In the genomic region with DNA sequence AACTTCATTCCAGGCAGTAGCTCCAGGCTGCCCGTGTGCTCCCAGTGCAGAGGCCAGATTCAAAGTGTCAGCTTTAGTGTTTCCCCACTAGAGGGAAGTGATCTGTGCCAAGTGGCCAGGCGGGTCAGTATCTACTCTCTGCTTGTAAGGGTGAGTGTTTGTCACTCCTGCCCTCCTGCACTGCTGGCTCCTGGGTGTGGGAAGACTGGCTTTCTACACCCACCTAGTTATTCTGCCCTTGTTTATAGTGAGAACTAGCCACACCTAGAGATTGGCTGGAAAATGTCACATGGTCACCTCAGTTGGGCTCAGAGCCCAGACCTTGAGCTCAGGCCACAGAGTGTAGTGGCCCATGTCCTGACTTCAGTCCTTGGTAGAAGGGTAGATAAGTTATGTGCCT, we compare ENCODE assay signal across 8 mouse cellular contexts. TPM values are rescaled to one million over a fixed set of nuclear protein-coding genes. Genes with fewer than 3 reads are reported as not detected.
DNase-seq lines count a peak whose midpoint lies in the region; ATAC-seq and TF ChIP-seq lines count a peak whose summit lies in the region.

No protein-coding gene starts in this region.

- H3K27me3 ChIP-seq in lung, postnatal 0 days (replicated peaks; ENCODE audit: insufficient read depth, low read length): no peaks in the 10 kb centered on the region
- H3K27me3 ChIP-seq in forebrain, embryonic 11.5 days (ENCODE audit: control insufficient read depth, insufficient read depth, low read length): no peaks in the 10 kb centered on the region

- H3K4me3 ChIP-seq in lung, postnatal 0 days (ENCODE audit: low read depth, low read length): no peak overlapping the region
- H3K4me3 ChIP-seq in forebrain, embryonic 11.5 days (ENCODE audit: low read depth, low read length): no peak overlapping the region

- no peaks in the 10 kb centered on the region for H3K9me3 ChIP-seq in lung, postnatal 0 days (ENCODE audit: low read length)
- no peaks in the 10 kb centered on the region for H3K9me3 ChIP-seq in forebrain, embryonic 11.5 days (ENCODE audit: control insufficient read depth, low read length)

- ATAC-seq in lung, postnatal 0 days: peak; percentile 91
- no peak for ATAC-seq in forebrain, embryonic 11.5 days (replicated peaks; ENCODE audit: low FRiP score)

- H3K4me1 ChIP-seq in lung, postnatal 0 days (ENCODE audit: insufficient read depth, low read depth, low read length): peaks cover 16% of the 10 kb centered on the region; the same call in 1 of the 2 replicates
- no peaks in the 10 kb centered on the region for H3K4me1 ChIP-seq in forebrain, embryonic 11.5 days (replicated peaks; ENCODE audit: control insufficient read depth, insufficient read depth, low read length)

- 11% methylated on average over 2 of the region's 2 CpGs for WGBS in lung, postnatal 0 days
- WGBS in forebrain, embryonic 11.5 days: 82% methylated on average over 2 of the region's 2 CpGs

- H3K36me3 ChIP-seq in lung, postnatal 0 days (ENCODE audit: insufficient read depth, low read length): no peaks in the 10 kb centered on the region
- H3K36me3 ChIP-seq in forebrain, embryonic 11.5 days (ENCODE audit: control insufficient read depth, insufficient read depth, low read length): no peaks in the 10 kb centered on the region; the same call in 1 of the 2 replicates

- TF ChIP-seq CTCF in lung, postnatal 0 days (IDR thresholded peaks at IDR 0.05): peak; percentile 57

- DNase-seq in left cerebral cortex, postnatal 4 days: peak; percentile 15
- DNase-seq in left cerebral cortex, postnatal 25 days (ENCODE audit: low spot score in 2 of 2): no peak
- peak; percentile 31 for DNase-seq in adrenal gland, postnatal 25 days
- peak; percentile 52 to 70 for DNase-seq in heart, postnatal 14 days
- peak; percentile 90 for DNase-seq in lung, postnatal 0 days (ENCODE audit: low spot score)
- no peak for DNase-seq in yolk sac, embryonic 10.5 days (ENCODE audit: low spot score)
- DNase-seq in layer of hippocampus, postnatal 25 days (ENCODE audit: extremely low spot score in 1 of 2, low spot score in 1 of 2): no peak
- no peak for DNase-seq in forebrain, embryonic 11.5 days (ENCODE audit: low spot score)

- H3K27ac ChIP-seq in lung, postnatal 0 days (ENCODE audit: low read length): peak overlapping the region; percentile 29
- H3K27ac ChIP-seq in forebrain, embryonic 11.5 days (ENCODE audit: low read depth, low read length): no peak overlapping the region

- intact Hi-C loops in left cerebral cortex, postnatal 4 days (cut with DNase I): no loop called here
- intact Hi-C loops in left cerebral cortex, postnatal 25 days (cut with DNase I): no loop called here
- intact Hi-C loops in heart, postnatal 14 days (cut with DNase I): no loop called here

- no peak for TF ChIP-seq EP300 in lung, postnatal 0 days (IDR thresholded peaks at IDR 0.05)

- H3K9ac ChIP-seq in lung, postnatal 0 days (replicated peaks; ENCODE audit: low read depth): no peak overlapping the region
- H3K9ac ChIP-seq in forebrain, embryonic 11.5 days (ENCODE audit: low read length): no peak overlapping the region

- H3K4me2 ChIP-seq in lung, postnatal 0 days (replicated peaks; ENCODE audit: low read depth, low read length): peak overlapping the region; percentile 84; the same call in 1 of the 2 replicates
- no peak overlapping the region for H3K4me2 ChIP-seq in forebrain, embryonic 11.5 days (ENCODE audit: low read depth, low read length, severe bottlenecking)

RNA-seq across cellular contexts. Expression of gene Rit1, which starts 2.5 kb away (rescaled TPM):
- total RNA-seq in left cerebral cortex, postnatal 4 days (2021): 10 to 100 TPM; 45.0 to 46.9 TPM
- 10 to 100 TPM; 49.1 to 49.9 TPM for total RNA-seq in left cerebral cortex, postnatal 25 days (2021)
- 48.7 and 65.4 TPM in 2 replicates for total RNA-seq in adrenal gland, postnatal 25 days (2021)
- total RNA-seq in heart, postnatal 14 days (2021): 10 to 100 TPM; 59.5 to 73.4 TPM
- 88.6 and 98.4 TPM in 2 replicates for polyA plus RNA-seq in lung, postnatal 0 days (2015; fragmentation: Nextera tagmentation; extraction: Ambion mirVana)
- 10 to 100 TPM; 45.3 to 46.9 TPM for total RNA-seq in layer of hippocampus, postnatal 25 days (2021)
- 37.9 and 43.4 TPM in 2 replicates for polyA plus RNA-seq in forebrain, embryonic 11.5 days (2014; fragmentation: Nextera tagmentation; extraction: Ambion mirVana)

RNA-seq across cellular contexts. Expression of gene Khdc4, which starts 33.5 kb away (rescaled TPM):
- 10 to 100 TPM; 76.3 to 78.3 TPM for total RNA-seq in left cerebral cortex, postnatal 4 days (2021)
- total RNA-seq in left cerebral cortex, postnatal 25 days (2021): 10 to 100 TPM; 54.0 to 57.1 TPM
- total RNA-seq in adrenal gland, postnatal 25 days (2021): 64.9 and 69.4 TPM in 2 replicates
- 10 to 100 TPM; 36.9 to 40.5 TPM for total RNA-seq in heart, postnatal 14 days (2021)
- polyA plus RNA-seq in lung, postnatal 0 days (2015; fragmentation: Nextera tagmentation; extraction: Ambion mirVana): 42.3 and 49.4 TPM in 2 replicates
- total RNA-seq in layer of hippocampus, postnatal 25 days (2021): 10 to 100 TPM; 46.3 to 53.9 TPM
- 111 and 116 TPM in 2 replicates for polyA plus RNA-seq in forebrain, embryonic 11.5 days (2014; fragmentation: Nextera tagmentation; extraction: Ambion mirVana)

RNA-seq across cellular contexts. Expression of gene Syt11, which starts 55.9 kb away (rescaled TPM):
- 100 to 1,000 TPM; 238 to 268 TPM for total RNA-seq in left cerebral cortex, postnatal 4 days (2021)
- total RNA-seq in left cerebral cortex, postnatal 25 days (2021): 100 to 1,000 TPM; 527 to 544 TPM
- 7.8 and 11.1 TPM in 2 replicates for total RNA-seq in adrenal gland, postnatal 25 days (2021)
- 1 to 10 TPM; 4.3 to 5.0 TPM for total RNA-seq in heart, postnatal 14 days (2021)
- 4.9 and 5.6 TPM in 2 replicates for polyA plus RNA-seq in lung, postnatal 0 days (2015; fragmentation: Nextera tagmentation; extraction: Ambion mirVana)
- 100 to 1,000 TPM; 502 to 559 TPM for total RNA-seq in layer of hippocampus, postnatal 25 days (2021)
- 184 and 193 TPM in 2 replicates for polyA plus RNA-seq in forebrain, embryonic 11.5 days (2014; fragmentation: Nextera tagmentation; extraction: Ambion mirVana)

Comparison
In these comparisons a context has a peak if more than half of its experiments do, and no peak if none do; other contexts are left out.
1. DNase-seq: peak in left cerebral cortex, postnatal 4 days (single experiment), adrenal gland, postnatal 25 days (single experiment), heart, postnatal 14 days (2 of 2) and lung, postnatal 0 days (single experiment); none in left cerebral cortex, postnatal 25 days (0 of 2), yolk sac, embryonic 10.5 days (single experiment), layer of hippocampus, postnatal 25 days (0 of 2) and forebrain, embryonic 11.5 days (single experiment).
2. RNA of gene Syt11, which starts 55.9 kb away (total RNA-seq): 502 to 559 TPM in layer of hippocampus, postnatal 25 days, 527 to 544 TPM in left cerebral cortex, postnatal 25 days and 238 to 268 TPM in left cerebral cortex, postnatal 4 days; 7.8 to 11.1 TPM in adrenal gland, postnatal 25 days and 4.3 to 5.0 TPM in heart, postnatal 14 days; every median in the first group is over 10 times any median in the second.